Mouse (Mus musculus) thymus, postnatal 4 days (tissue): ENCODE measurements at regions not wholly inside any gene's neighbourhood (a gene's known extent, or its start where the extent isn't known, plus 50 kb on each side); places are given as distances from the start of the nearest gene placed in this dataset.

Experiments
- DNase-seq: peaks from one replicate; pipeline ENCODE4 v3.0.0; 2021

DNA sequence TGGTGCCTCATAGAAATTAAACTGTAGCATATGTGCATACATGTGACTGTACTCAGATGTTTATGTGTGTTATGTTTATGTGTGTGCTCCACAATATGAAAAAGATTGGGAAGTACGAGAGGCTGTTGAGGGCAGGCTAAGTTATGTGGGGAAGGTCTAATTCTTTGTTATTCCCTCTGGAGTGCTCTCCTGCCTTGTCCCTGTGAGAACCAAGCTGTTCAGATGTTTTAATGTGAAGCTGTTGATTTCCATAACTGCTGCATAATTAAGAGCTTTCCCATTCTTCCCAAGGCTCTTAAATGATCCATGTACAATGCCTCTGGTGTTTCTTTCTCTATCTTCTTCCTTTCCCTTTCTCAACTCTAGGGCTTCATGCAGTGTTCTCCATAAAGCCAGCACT is 202.7 kb upstream of the Xrcc4 start:
- no peak for DNase-seq

DNA sequence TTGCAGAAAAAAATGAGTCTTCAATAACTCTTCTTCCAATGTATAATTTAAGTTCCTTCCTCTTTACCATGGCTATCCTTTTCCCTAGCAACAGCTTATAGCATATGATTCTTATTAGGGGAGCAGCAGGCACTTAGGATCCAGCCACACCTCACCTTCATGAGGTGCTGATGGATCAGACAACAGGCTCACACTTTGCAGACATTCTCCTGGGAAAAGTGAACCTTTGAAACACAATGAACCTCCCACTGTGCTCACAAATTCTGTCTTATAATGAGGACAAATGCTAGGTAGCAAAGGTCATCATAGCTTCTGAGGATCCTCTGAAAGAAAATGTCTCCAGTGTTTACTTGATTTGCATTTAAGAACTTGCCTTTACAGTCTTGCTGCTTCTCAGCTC is 191.6 kb upstream of the Xrcc4 start:
- no peak for DNase-seq

DNA sequence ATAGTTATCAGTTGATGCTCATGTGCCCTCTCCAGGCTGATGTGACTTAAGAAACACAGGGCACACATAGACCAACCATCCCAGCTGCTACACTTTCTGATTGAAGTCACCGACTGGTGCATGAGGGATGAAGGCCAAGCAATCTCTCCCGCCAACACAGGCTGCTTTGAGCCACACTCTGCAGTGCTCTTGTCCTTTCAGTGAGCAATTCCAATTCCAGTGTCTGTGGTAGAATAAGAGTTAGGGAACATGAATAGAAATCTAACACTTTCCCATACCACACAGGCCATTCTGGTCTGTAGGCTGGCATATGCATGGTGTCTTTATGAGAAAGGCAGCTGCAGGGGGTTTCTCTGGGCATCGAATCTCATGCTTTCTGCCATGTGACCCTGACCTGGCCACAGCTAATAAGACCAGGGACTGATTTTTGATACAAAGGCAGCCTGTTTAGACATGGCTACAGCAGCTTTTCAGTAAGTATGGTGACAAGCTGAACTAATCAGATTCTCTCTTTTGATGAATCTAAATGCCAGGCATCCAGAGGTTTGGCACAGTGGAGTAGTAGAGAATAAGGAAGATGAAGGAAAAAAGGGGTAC is 190.5 kb upstream of the Xrcc4 start:
- no peak for DNase-seq

DNA sequence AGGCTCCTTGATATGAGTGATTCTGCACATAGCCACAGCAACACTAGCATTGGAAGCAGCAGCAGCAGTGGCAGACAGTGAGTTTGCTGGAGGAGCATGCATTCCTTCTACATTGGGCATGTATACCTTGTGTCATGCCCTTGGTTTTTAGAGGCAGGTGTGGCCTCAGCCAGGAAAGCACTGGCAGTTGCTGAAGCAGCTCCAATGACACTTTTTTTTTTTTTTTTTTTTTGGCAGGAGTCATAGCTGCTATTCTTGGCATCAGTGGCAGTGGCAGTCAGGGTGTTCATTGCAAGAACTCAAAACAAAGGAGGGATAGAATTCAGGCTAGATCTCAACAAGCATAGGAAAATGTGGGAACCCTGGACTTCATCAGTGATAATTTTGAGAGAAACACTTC is 189.9 kb upstream of the Xrcc4 start:
- no peak for DNase-seq

DNA sequence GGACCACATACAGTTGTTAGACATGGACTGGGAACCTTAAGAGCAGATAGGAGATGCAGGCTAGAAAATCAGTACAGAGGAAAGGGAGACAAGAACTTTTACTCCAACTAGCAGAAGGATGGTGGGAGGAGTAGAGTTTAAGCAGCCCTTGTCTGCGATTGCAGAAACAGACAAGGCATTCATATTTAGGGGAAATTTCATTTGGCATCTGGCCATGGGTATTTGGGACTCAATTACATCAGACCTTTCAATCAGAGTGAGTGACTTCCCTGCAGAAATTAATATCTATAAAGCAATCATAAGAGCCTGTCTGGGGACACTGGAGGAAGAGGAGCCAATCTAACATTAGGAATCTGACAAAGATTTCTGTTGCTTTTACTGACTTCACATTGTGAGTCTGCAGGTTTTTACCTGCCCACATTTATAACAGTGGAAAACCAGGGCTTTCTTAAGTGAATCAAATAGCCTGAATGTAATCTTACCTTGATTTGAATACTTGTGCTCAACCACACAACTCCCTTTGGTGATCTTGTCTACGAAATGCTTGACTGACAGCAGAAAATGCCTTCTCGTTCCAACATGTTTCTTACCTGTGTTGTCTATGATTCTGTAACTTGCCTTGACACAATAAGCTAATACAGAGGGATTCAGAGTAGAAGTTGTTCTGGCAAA is 169.8 kb upstream of the Xrcc4 start:
- no peak for DNase-seq

DNA sequence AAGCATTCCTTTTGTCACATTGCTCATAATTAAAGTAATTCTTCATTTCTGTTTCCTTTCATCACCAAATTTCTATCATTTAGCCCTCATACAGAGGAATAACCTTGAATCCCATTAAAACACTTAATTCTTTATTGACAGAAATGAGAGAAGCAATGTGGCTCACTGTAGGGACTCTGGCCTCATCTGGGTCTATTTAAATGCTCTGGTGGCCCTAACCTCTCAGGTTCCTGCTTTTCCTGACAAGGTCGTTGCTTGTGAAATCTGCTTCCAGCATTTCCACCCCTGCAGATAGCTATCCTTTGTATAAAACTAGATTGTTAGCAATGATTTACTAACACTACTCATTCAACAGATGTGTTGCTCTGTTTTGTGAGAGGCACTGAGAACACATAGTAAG is 163.6 kb upstream of the Xrcc4 start:
- no peak for DNase-seq

DNA sequence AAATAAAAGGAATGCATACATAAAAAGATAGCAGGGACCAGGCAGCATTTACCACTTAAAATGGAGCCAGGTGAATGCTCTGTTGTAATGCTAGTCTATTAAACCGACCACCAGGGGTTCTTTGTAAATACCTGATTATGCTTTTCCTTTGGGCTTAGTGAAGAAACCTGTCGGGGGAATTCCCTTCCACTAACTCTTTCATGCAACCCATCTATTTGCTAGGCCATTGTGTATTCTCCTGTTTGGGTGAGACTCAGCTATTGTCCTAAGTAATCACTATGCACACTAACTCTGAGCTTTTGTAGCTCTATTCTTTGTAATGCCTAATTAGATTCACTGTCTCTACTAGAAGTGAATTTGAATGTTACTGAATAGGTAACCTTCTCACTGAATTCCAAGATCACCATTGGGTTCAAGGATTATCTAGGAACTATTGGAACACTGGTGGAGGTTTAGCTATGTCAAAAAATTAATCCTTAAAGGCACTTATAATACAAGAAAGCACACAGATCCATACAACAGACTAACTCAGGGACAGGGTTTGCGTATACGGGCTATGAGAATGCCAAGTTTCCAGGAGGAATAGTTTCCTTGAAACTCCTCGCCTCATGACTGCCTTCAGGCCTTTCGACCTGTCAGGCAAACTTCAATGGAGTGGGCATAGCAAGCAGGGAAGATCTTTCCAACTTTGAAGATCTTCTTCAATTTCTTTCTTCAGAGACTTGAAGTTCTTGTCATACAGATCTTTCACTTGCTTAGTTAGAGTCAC is 156.8 kb upstream of the Xrcc4 start:
- DNase-seq: no peak

DNA sequence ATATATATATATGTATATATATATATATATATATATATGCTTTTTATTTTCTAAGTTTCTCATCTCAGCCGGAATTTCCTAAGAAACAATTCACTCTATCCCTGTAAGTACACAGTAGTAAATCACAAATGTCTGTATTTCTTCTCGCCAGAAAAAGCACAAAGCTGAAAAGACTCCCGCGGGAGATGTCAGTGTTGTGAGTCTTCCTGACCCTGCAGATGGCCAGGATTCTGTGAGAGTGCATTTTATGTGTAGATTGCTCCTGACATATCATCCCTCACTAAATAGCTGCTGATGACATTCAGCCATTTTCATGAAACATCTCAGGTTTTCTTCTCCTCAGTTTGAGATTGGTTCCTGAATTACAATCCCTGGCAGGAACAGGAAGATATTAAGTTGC is 148.9 kb upstream of the Xrcc4 start:
- DNase-seq: no peak

DNA sequence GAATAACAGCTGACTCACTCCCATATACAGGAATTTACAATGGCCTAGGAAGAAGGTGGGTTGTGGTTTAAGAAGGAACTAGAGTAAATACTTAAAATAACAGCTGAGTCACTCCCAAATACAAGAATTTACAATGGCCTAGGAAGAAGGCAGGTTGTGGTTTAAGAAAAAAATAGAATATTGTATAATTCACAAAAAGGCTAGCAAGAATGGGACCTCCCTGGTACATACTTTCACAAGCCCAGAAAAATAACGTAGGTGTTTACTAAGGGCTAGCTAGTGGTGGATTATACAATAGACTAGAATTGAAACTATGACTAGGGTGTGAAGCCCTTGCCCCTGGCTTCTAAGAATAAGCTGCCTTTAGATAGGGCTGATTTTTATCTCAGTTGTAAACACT is 144.6 kb upstream of the Xrcc4 start:
- no peak for DNase-seq

DNA sequence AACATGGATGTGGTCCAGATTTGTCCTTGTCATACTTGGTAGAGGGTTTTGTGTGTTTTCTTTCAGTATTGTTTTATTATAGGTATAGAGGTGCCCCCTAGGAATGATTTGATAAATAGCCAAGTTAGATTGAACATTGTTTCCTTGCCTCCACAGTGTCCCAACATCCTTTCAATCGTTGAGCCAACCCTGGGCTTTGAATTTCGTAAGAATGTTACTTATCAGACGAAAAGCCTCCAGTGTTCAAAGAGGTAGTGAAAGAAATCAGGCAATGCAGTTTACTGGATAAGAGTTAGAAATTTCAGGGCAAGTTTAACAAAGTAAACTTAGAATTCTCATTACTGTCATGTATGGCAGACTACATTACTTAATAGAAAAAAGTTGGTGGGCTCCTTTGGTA is 144.2 kb upstream of the Xrcc4 start:
- DNase-seq: no peak

DNA sequence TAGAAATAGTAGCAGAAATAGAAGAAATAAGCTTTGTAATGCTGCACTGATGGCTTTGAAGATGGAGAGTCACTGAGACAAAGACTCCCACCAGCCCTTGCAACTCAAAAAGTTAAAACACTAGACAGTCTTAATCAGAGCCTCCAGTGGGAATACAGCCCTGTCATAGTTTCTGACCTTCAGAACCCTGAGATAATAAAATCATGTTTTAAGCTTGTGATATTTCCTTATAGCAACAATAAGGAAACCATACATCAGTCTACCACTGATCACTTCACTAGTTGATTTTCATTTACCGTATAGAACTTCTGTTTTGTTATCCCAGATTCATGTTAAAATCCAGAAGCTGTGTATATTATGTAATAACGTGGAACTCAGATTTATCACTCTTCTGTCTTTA is 139.7 kb upstream of the Xrcc4 start:
- DNase-seq: no peak

DNA sequence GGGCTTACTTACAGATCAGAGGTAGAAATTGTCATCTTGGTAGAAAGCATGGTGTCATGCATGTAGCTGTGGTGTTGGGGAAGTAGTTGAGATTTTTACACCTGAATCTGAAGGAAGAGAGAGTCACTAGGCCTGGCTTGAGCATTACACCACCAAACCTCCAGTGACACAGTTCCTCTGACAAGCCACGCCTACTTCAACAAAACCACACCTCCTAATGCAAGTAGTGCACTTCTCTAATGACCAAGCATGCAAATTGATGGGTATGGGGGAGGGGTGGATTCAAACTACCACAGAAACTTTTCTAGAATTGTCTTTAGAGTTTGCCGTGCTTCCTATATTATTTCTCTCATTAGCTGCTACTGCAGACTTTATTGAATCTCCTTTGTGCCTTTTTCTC is 136.8 kb upstream of the Xrcc4 start:
- no peak for DNase-seq

DNA sequence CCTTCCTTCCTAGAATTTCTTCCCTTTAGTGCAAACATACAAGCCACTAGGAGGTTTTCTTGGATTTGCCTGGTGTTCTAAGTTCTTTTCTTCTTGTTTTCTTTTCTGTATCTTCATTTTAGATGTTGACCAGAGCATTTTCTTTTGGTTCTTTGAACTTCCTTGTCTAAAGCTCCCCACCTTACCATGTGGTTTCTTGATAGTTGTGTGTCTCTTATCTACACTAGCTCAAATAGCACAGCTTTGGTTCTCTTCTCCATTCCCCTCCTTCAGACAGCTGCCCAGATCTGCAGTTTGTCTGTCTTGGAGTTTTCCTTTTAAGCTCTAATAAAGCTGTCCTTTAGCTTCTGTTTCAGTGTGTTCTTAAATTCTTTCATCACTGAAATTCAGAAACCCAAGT is 123.0 kb upstream of the Xrcc4 start:
- DNase-seq: no peak

DNA sequence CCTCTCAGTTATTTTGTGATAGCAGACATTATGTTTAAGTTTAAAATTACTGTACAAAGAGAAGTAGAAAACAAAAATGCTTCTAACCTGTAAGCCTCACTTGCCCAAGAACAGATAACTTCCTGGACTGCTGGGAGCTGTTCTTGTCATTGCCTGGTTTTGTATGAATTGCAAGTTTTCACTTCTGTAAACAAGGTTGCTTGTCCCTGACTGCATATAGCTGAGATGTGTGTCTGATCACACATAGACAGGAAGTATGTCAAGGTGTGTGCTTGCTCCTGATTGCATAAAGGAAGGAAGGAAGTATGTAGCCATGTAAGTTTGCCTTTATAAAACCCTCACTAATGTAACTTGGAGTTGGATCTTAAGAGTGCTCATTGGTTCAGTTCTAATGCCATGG is 118.5 kb upstream of the Xrcc4 start:
- no peak for DNase-seq
